Mouse (Mus musculus) C3H10T1/2 (cell line): ENCODE data around the gene Tnfsf10. TPM values are rescaled to one million over a fixed set of nuclear protein-coding genes. Genes with fewer than 3 reads are reported as not detected.

Experiments used
- polyA plus RNA-seq, 2 experiments: library from polyadenylated mRNA; unstranded; fragments of >200 nt; fragmentation: generic; extraction: Trizol; gene quantifications; one replicate each; pipeline ENCODE4 v1.2.1; 2012; ENCODE audit warnings: missing spikeins in 2 of 2

The Tnfsf10 gene
- polyA plus RNA-seq = under 1 TPM; 0.01 to 0.17 TPM

DNA sequence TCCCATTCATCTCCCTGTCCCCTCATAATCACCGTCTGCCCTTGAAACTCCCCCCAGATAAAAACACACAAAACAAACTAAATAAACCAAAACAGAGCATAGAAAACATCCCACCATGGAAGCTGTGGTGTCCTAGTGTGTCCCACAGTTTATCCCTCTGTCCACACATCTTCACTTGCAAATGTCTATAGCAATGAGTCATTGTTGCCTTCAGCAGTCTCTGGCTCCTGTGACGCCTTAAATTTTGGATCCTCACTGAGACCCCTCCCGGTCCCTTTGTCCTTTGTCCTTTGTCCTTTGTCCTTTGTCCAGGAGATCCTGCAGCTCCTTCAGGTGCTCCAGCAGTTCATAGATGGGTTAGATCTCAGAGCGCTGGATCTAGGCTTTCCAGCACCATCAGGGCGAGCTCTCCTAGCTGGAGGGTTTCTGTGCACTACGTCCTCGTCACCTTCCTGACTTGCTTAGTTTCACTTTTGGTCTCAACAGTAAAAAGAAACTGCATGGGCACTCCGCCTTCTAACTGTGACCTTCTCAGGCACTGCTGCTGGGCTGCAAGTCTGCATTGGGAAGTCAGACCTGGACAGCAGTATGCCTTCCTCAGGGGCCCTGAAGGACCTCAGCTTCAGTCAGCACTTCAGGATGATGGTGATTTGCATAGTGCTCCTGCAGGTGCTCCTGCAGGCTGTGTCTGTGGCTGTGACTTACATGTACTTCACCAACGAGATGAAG is at the start of gene Tnfsf10:
Tnfsf10 (plus strand) TSS at position 470 of the 729 bp plus-strand sequence.

DNA sequence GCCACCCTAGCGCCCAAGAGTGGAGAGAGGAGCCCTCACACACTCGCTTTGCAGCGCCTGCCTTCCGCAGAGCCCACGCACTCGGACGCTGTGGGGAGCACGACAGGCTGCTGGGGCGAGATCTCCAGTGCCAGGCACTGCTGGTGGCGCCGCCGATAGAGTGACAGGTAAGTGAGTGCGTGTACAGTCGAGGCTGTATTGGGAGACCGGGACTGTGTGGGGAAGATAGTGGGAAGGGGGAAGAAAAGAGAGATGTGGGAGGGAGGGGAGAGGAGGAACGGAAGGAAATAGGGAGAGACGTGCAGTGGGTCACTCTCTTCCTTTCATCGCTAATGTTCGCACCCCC is 54.4 kb downstream of the Tnfsf10 start, which contains the start of gene Ghsr:
Ghsr (plus strand) TSS at position 76 of the 346 bp plus-strand sequence.

Other genes with a start within 250 kb of the Tnfsf10 start
- gene Ect2, start 163.2 kb upstream of the Tnfsf10 start, polyA plus RNA-seq = 1 to 10 TPM in 1 of 2 experiments, under 1 TPM in 1; 0.87 to 7.4 TPM
- 1 to 10 TPM in 1 of 2 experiments, under 1 TPM in 1; 0.35 to 2.4 TPM for gene Nceh1, start 134.1 kb upstream of the Tnfsf10 start, polyA plus RNA-seq
- not detected for gene Ghsr, start 54.3 kb downstream of the Tnfsf10 start, polyA plus RNA-seq